Mouse (Mus musculus) testis, adult 2 months (tissue): Measurements from ENCODE around the gene Slc7a1. TPM values are rescaled to one million over a fixed set of nuclear protein-coding genes. Genes with fewer than 3 reads are reported as not detected.
A peak's percentile ranks its signal among the peaks of the same experiment; 100 is the strongest.

Experiments used
- H3K27ac ChIP-seq: fragments of 200-500 bp; 2 replicates; pipeline ENCODE4 v1.5.1; 2012; ENCODE audit warnings: low read depth, low read length; ENCODE audit not compliant: control insufficient read depth, insufficient read depth
- H3K27me3 ChIP-seq: fragments of 200-500 bp; 2 replicates; pipeline ENCODE4 v1.6.1; 2012; ENCODE audit warnings: mild to moderate bottlenecking, low read length, moderate library complexity; ENCODE audit not compliant: control insufficient read depth, insufficient read depth
- H3K36me3 ChIP-seq: fragments of 200-500 bp; 2 replicates; pipeline ENCODE4 v1.6.1; 2012; ENCODE audit warnings: mild to moderate bottlenecking, low read length; ENCODE audit not compliant: control insufficient read depth, insufficient read depth
- H3K4me1 ChIP-seq: fragments of 200-500 bp; 2 replicates; pipeline ENCODE4 v1.6.1; 2012; ENCODE audit warnings: low read length; ENCODE audit not compliant: control insufficient read depth, insufficient read depth
- H3K4me3 ChIP-seq: fragments of 200-500 bp; 2 replicates; pipeline ENCODE4 v1.5.1; 2012; ENCODE audit warnings: low read depth, mild to moderate bottlenecking, low read length, moderate library complexity, mixed read lengths; ENCODE audit not compliant: control insufficient read depth
- CTCF ChIP-seq: fragments of 200-500 bp; IDR thresholded peaks from 2 replicates; pipeline ENCODE4 v1.5.1; 2012; ENCODE audit warnings: low read depth, mild to moderate bottlenecking, inconsistent platforms, low read length, moderate library complexity; ENCODE audit not compliant: control insufficient read depth, insufficient read depth, insufficient replicate concordance
- POLR2A ChIP-seq: fragments of 200-500 bp; IDR thresholded peaks from 2 replicates; pipeline ENCODE4 v1.6.1; 2012; ENCODE audit warnings: low read depth, mild to moderate bottlenecking, inconsistent platforms, low read length, moderate library complexity; ENCODE audit not compliant: control insufficient read depth
- polyA plus RNA-seq: library from polyadenylated mRNA; depleted of rRNA; stranded (reverse); fragments of >200 nt; gene quantifications from 2 replicates; pipeline ENCODE4 v1.2.3, GENCODE M21; 2012

The Slc7a1 gene
- polyA plus RNA-seq, 1 experiment: 10.5 TPM

GRCm38 (mm10) chr5:148377439-148378231, 22.1 kb downstream of the Slc7a1 start:
- Histone ChIP-seq H3K27ac (no peak overlapping the region), H3K4me1 (peaks cover 5% of the 10 kb centered on the region)
- TF ChIP-seq CTCF (no peak), POLR2A (no peak)

DNA sequence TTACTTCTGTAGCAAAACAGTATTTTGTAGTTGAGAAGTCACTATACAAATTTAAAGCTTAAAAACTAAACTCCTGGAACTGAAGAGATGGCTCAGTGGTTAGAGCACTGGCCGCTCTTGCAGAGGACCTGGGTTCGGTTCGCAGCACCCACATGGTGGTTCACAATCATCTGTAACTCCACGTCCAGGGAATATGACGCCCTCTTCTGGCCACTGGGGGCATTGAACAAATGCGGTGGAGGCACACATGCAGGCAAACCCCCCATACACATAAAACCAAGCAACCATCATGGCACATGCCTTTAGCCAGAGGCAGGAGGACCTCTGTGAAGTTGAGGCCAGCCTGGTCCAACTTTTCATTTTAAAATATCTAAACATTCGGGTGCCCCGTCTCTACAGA, 23.3 kb downstream of the Slc7a1 start:
- no peak overlapping the region for H3K27ac ChIP-seq
- H3K4me3 ChIP-seq: no peak overlapping the region
- no peaks in the 10 kb centered on the region for H3K36me3 ChIP-seq
- TF ChIP-seq POLR2A (no peak), CTCF (peak; percentile 55; the same call in 1 of the 2 replicates)
- peaks cover 8% of the 10 kb centered on the region for H3K4me1 ChIP-seq
- H3K27me3 ChIP-seq: no peaks in the 10 kb centered on the region

More at GRCm38 (mm10) chr5:148377439-148378231, 22.1 kb downstream of the Slc7a1 start:
- H3K4me3 ChIP-seq: no peak overlapping the region
- H3K36me3 ChIP-seq: no peaks in the 10 kb centered on the region
- H3K27me3 ChIP-seq: no peaks in the 10 kb centered on the region

GRCm38 (mm10) chr5:148375480-148375879, 24.2 kb downstream of the Slc7a1 start:
- H3K27ac ChIP-seq: no peak overlapping the region
- H3K4me3 ChIP-seq: peak overlapping the region; percentile 29
- no peaks in the 10 kb centered on the region for H3K36me3 ChIP-seq
- H3K4me1 ChIP-seq: peaks cover 8% of the 10 kb centered on the region
- TF ChIP-seq CTCF (peak; percentile 94), POLR2A (no peak)
- H3K27me3 ChIP-seq: no peaks in the 10 kb centered on the region

DNA sequence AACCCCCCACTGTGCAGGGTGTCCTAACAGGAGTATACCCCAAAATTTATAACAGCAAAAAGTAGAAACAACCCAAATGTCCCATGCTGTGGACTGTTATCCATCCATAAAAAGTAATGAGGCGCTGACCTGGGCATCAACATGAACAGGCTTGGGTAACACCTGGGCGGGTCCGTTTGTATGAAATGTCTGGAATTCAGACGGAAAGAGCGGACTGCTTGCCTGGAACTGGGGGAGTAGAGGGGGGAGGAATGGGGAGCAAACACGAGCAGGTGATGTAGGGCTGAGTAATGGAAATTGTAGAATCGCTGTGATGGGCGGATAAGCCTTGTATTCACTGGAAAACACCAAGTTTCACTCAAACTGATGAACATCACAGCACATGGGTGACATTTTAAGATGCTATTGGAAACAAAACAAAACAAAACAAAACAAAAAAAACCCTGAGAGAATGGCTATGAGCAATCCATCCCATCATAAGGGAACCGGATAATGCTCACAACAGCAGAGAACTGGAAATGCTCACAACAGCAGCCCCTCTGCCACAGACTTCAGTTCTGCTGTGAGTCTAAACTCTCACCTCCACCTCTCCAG, 26.5 kb downstream of the Slc7a1 start:
- no peak for TF ChIP-seq POLR2A
- TF ChIP-seq CTCF: no peak
- peaks cover 8% of the 10 kb centered on the region for H3K4me1 ChIP-seq
- no peaks in the 10 kb centered on the region for H3K36me3 ChIP-seq
- no peak overlapping the region for H3K4me3 ChIP-seq
- H3K27ac ChIP-seq: no peak overlapping the region
- H3K27me3 ChIP-seq: no peaks in the 10 kb centered on the region

DNA sequence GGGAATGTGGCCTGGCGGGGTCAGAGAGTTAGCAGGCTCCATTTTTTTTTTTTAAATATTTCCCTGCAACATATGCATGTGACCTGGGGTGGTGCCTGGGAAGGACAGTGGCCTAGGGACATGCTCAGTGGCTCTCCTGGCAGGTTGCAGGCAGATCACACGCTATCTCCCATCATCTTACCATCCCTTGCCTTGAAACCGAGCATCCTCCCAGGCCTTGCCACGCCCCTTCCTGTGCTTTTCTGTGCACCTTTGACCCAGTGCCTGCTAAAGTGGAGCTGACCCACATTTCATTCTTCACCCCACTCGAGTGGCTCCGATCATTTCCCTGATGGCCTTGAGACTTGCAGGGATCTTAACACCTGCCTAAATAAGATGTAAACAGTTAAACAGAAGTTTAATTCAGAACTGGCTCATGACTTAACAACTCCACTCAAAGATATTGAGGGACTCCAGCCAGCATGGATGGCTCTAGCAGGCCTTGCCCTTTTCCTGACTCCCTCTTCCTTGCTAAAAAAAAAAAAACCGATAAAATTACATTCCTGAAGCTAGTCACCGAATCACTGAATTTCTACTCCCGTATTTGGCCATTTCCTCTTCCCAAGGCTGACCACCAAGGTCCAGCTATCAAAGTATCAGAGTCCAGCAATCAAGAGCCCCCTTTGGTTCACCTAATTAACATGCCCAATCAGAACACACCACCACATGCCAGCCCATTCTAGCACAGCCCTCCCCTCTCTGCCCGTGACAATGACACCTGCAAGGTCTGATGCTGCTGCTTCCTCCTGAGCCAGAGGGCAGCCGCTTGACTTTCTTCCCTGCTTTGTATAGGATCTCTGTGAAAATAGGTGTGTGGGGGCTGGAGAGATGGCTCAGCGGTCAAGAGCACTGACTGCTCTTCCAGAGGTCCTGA, 27.4 kb downstream of the Slc7a1 start:
- Histone ChIP-seq H3K4me3 (no peak overlapping the region), H3K27me3 (no peaks in the 10 kb centered on the region), H3K4me1 (peaks cover 8% of the 10 kb centered on the region), H3K27ac (0 out of 2 replicates have a peak overlapping the region, but pooled peaks have one; percentile 5), H3K36me3 (no peaks in the 10 kb centered on the region)
- TF ChIP-seq POLR2A: no peak
- no peak for TF ChIP-seq CTCF

DNA sequence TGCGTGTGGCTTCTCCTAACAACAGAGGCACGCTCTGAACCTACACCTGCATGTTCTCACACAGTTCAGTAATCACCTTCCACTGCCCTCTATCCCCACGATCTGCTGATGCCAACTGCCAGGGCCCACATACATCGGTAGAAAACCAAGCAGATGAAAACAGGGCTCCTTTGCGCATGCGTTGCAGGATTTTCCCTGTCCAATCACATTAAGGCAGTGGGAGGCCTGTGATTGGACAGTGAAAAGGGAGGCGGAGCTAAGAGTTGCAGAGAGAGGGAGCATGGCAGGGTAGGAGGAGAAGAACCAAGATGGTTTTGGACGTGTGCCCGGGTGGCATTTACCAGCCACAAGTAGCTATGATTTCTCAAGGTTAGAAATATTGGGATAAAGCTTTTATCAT, 28.3 kb downstream of the Slc7a1 start:
- no peak for TF ChIP-seq CTCF
- TF ChIP-seq POLR2A: peak; percentile 79; the same call in 1 of the 2 replicates
- no peaks in the 10 kb centered on the region for H3K36me3 ChIP-seq
- H3K4me1 ChIP-seq: peaks cover 8% of the 10 kb centered on the region
- H3K4me3 ChIP-seq: peak overlapping the region; percentile 92
- no peaks in the 10 kb centered on the region for H3K27me3 ChIP-seq
- H3K27ac ChIP-seq: peak overlapping the region; percentile 92
